Mouse (Mus musculus): ENCODE results near the gene Sall2. TPM values are rescaled to one million over a fixed set of nuclear protein-coding genes. Genes with fewer than 3 reads are reported as not detected.

Gene Sall2
- 2.2 and 2.5 TPM in 2 replicates for polyA plus RNA-seq (2015; fragmentation: Nextera tagmentation; extraction: Ambion mirVana)

DNA sequence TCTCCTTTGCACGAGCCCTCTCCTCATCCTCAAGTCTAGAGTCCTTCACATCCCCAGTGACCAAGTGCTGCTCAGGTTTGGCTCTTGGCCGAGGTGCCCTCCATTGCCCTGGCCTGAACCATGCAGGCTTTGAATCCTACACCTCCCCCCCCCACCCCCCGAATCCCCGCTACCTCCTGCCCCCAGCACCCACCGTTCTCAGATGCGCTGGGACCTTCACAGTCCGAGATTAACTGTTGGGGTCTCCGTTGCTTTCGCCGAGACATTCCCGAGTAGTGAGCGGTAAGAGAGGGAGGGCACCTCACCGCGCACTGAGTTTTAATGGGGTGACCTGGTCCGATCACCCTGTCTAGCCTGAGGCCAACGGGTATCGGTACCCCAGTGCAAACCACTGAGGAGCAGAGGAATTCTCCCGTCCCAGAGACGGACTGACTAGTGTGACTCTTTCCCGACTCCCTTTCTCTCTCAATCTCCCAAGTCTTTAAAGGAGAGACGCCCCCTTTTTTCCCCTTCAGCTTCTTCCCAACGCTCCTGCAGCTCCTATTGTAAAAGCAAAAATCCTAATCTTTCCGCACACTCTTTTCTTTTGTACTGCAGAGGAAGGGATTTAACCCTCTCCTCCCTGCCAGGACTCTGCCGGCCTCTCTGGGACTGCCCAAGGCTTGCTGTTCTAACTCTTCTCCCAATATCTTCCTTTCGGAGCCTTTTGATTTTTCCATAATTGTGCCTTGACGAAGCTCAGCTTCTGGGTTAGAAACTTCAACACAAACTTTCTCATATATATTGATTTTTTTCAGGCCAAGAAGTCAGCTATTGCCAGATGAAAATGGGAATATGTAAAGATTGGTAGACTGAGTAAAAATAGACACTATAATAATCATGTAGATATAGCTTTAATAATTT lies at the start of gene Sall2:
TSS of gene Sall2 (minus strand) at position 853 of the 903 bp plus-strand sequence.

DNA sequence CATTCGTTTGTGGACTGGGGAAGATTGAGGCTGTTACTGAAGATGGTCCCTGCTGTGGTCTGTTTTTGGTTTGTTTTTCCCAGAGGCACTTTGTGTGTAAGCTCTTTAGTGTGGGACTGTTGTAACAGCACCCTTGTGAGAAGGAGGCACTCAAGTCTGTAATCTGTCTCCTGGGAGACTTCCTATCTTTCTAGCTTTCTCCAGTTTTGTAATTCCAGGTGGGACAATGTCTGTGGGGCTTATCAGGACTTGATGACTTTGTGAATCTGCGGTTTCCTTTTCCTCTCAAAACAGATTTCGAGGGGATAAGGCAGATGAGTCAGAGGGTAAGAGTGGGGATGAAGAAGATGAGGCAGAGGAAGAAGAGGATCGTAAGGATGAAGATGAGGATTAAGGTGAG lies 27.7 kb upstream of the Sall2 start, which contains the start of gene Olfr1513:
TSS of gene Olfr1513 (minus strand) at position 101 of the 400 bp plus-strand sequence.

DNA sequence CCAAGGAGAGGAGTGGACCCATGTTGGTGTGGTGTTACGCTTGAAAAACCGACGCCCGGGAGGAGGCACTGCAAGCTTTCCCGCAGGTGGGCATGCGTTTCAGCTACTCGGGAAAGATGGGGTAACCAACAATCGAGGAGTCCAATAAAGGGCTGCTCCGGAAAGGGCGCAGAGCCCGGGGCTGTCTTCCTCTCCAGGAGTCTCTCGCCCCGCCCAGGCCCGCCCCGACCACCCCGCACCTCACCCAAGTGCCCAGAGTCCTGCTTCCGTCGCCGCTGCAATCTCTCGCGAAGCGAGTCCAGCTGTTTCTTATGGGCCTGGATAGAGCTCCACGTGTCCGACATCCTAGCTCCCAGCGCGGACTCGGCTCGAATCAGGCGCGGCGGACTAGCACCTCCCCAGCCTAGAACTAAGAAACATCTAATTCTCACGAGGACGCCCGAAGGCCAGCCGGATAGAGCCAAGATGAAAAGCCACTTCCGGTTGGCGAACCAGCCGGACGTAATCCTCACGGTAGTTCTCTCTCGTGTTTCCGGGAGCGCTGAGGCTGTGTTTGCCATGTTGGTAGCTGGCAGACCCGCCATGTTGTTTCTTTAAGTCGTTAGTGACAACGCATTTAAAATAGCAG lies 23.8 kb downstream of the Sall2 start, which contains the start of gene Mettl3:
TSS of gene Mettl3 (minus strand) at position 485 of the 628 bp plus-strand sequence.

DNA sequence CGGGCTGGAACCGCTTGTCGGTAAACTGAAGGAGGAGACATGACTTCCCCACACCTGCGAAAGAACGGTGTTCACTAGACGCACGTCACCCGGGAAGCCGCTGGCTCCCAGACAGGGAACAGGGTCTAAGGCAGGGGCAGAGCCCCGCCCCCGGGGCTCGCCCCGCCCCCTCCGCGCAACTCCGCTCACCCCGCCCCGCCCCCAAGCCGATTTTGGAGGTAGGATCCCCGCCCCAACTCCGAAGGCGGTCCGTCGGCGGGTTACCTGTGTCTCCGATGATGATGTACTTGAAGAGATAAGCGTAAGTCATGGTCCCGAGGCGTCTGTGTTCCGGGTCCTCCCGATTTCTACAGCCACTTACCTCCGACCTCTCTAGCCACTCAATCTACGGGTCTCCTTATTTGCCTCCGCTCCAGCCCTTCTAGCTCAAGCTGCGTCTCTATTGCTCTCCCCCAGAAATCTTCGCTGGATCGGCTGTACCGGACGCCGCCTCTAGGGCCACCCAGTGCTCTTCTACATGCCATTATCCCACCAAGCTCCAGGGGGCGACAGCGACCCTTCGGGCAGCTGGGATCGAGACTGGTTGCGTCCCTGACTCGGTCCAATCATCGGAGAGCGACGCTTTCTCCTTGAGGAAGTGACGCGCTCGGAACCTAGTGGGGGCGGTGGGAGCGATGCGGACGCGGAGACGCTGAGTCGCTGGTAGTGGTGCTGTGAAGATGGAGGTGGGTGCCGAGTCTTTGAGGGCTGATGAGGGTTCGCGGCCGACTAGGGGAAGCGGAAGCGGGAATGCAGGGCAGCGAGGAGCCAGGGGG lies 49.4 kb downstream of the Sall2 start, which contains the start of the genes Tox4 and Rab2b:
TSS of gene Tox4 (plus strand) at position 215 of the 815 bp plus-strand sequence.
TSS of gene Rab2b (minus strand) at position 614 of the 815 bp plus-strand sequence.

Other genes starting within 250 kb of the Sall2 start
- gene Hnrnpc, start 224.7 kb downstream of the Sall2 start, polyA plus RNA-seq (2015; fragmentation: Nextera tagmentation; extraction: Ambion mirVana) = 132 and 150 TPM in 2 replicates
- 18.3 and 19.3 TPM in 2 replicates for gene Rpgrip1, start 218.1 kb downstream of the Sall2 start, polyA plus RNA-seq (2015; fragmentation: Nextera tagmentation; extraction: Ambion mirVana)
- 14.6 and 15.2 TPM in 2 replicates for gene Supt16, start 131.3 kb downstream of the Sall2 start, polyA plus RNA-seq (2015; fragmentation: Nextera tagmentation; extraction: Ambion mirVana)
- 10.4 and 11.7 TPM in 2 replicates for gene Chd8, start 71.0 kb downstream of the Sall2 start, polyA plus RNA-seq (2015; fragmentation: Nextera tagmentation; extraction: Ambion mirVana)
- gene Tox4, start 49.6 kb downstream of the Sall2 start, polyA plus RNA-seq (2015; fragmentation: Nextera tagmentation; extraction: Ambion mirVana) = 30.0 and 30.4 TPM in 2 replicates
- gene Rab2b, start 49.2 kb downstream of the Sall2 start, polyA plus RNA-seq (2015; fragmentation: Nextera tagmentation; extraction: Ambion mirVana) = 6.4 and 7.0 TPM in 2 replicates
- 15.0 and 17.1 TPM in 2 replicates for gene Mettl3, start 23.6 kb downstream of the Sall2 start, polyA plus RNA-seq (2015; fragmentation: Nextera tagmentation; extraction: Ambion mirVana)
- not detected in 2 replicates for gene Olfr1513, start 27.6 kb upstream of the Sall2 start, polyA plus RNA-seq (2015; fragmentation: Nextera tagmentation; extraction: Ambion mirVana)
- gene Olfr1512, start 50.4 kb upstream of the Sall2 start, polyA plus RNA-seq (2015; fragmentation: Nextera tagmentation; extraction: Ambion mirVana) = not detected in 2 replicates
- not detected in 2 replicates for gene Olfr1511, start 68.6 kb upstream of the Sall2 start, polyA plus RNA-seq (2015; fragmentation: Nextera tagmentation; extraction: Ambion mirVana)
- not detected in 2 replicates for gene Olfr1510, start 85.6 kb upstream of the Sall2 start, polyA plus RNA-seq (2015; fragmentation: Nextera tagmentation; extraction: Ambion mirVana)
- gene Olfr1509, start 114.2 kb upstream of the Sall2 start, polyA plus RNA-seq (2015; fragmentation: Nextera tagmentation; extraction: Ambion mirVana) = not detected in 2 replicates
- not detected in 2 replicates for gene Olfr1508, start 138.7 kb upstream of the Sall2 start, polyA plus RNA-seq (2015; fragmentation: Nextera tagmentation; extraction: Ambion mirVana)
- 0.40 TPM in 1 of 2 replicates, not detected in the other for gene Olfr1507, start 167.0 kb upstream of the Sall2 start, polyA plus RNA-seq (2015; fragmentation: Nextera tagmentation; extraction: Ambion mirVana)

Measured in skeletal muscle tissue, postnatal 0 days (tissue).